Mouse (Mus musculus) thymus, postnatal 10 days (tissue): ENCODE results near the gene Ppp2r5a.
"Not testable (repeated sequence)": the region's sequence is repeated elsewhere in the genome, so short reads cannot be mapped to it uniquely, and the experiment has no call there.

Experiments
- DNase-seq, 2 experiments: peaks; one replicate each; pipeline ENCODE4 v3.0.0; 2021; ENCODE audit warnings: low spot score in 2 of 2

The Ppp2r5a gene

GRCm38 (mm10) chr1:191403074-191403473, at the start of gene Ppp2r5a:
Ppp2r5a (minus strand) TSS chr1:191403272.
- DNase-seq, result no peak

DNA sequence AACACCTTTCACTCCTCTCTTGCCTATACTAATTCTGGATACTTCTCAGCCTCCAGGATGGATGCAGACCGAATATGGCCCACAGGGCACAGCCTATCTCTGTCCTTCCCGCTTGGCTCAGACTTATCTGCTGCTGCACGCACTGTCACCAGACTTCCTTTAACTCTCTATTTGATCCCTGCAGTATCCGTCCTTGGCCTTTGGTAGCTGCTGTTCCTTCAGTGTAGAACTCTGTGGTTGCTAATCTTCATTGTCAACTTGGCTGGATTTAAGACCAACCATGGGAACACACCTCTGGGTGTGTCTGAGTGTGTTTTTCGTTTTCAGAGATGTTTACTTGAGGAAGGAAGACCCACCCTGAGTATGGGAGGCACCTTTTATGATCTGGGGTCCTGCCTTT, 47.5 kb upstream of the Ppp2r5a start:
- no peak for DNase-seq

GRCm38 (mm10) chr1:191449537-191449936, 46.5 kb upstream of the Ppp2r5a start:
- DNase-seq, result no peak

GRCm38 (mm10) chr1:191447391-191448016, 44.4 kb upstream of the Ppp2r5a start:
- DNase-seq, result no peak

- DNase-seq, result peak in 1 of 2 experiments; percentile 33
These were observed 43.2 kb upstream of the Ppp2r5a start for GRCm38 (mm10) chr1:191446307-191446706.

DNA sequence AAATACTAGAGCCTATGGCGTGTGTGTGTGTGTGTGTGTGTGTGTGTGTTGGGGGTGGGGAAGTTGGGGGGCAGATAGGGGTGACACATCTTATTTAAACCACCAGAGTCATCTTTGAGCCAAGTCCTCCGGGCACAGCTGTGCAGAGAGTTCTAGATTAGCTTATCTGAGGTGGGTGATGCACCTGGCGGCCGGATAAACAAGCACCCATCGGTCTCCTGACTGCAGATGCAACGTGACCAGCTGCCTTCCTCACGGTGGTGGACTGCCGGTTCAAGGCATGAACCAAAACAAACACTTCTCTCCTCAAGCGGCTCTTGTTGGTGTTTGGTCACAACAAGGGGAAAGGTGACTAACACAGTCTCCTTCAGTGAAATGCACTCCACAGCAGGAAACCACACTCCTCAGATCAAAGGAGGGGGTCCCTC, 42.8 kb upstream of the Ppp2r5a start:
- DNase-seq, result peak; percentile 61 to 75

GRCm38 (mm10) chr1:191445401-191445800, 42.3 kb upstream of the Ppp2r5a start:
- peak in 1 of 2 experiments; percentile 23 for DNase-seq

GRCm38 (mm10) chr1:191444467-191444866, 41.4 kb upstream of the Ppp2r5a start:
- DNase-seq, result no peak

- no peak for DNase-seq
These were observed 35.9 kb upstream of the Ppp2r5a start for GRCm38 (mm10) chr1:191439011-191439410.

GRCm38 (mm10) chr1:191438546-191438945, 35.5 kb upstream of the Ppp2r5a start:
- DNase-seq, result no peak

DNA sequence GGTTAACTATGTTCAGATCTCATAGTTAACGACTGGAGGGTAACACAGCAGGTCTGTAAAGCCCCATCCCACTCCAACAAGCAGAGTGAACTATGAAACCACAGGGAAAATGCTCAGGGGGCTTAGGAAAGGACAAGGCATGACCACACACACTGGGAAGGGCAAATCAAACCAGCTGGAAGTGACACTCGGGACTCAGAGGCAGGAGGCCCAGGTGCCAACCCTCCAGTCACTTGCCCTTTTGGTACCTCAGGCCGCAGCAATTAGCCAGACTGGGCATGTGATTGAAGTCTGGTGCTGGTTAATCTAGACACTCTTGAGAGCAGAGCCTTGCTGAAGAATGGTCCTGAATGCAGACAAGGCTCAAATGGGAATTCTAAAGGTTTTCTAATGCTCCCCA, 33.6 kb upstream of the Ppp2r5a start:
- no peak for DNase-seq

GRCm38 (mm10) chr1:191435359-191435758, 32.3 kb upstream of the Ppp2r5a start:
- DNase-seq, result no peak

- DNase-seq, result no peak
These were observed 29.5 kb upstream of the Ppp2r5a start for GRCm38 (mm10) chr1:191432531-191432930.

DNA sequence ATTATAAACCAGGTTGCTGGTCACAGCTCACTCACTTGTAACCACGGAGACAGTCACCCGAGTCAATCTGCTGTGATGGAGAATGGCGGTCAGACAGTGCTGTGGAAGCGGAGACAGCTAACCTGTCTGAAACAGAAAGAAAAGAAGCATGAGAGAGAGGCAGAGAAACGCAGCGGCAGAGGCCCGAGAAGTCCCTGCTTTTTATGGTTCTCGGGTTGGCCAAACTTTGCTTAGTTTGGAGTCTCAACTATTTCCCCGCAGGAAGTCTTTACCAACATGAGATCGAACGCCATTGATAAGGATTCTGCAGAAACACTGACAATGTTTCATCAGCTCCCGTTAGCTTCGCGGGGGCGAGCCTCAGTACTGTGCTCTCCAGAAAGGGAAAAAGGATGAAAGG, 29.0 kb upstream of the Ppp2r5a start:
- no peak for DNase-seq

- no peak for DNase-seq
These were observed 27.0 kb upstream of the Ppp2r5a start for GRCm38 (mm10) chr1:191430121-191430520.

- no peak for DNase-seq
These were observed 22.8 kb upstream of the Ppp2r5a start for GRCm38 (mm10) chr1:191425884-191426283.

GRCm38 (mm10) chr1:191423201-191423600, 20.1 kb upstream of the Ppp2r5a start:
- no peak for DNase-seq

- DNase-seq, result not testable (repeated sequence)
These were observed 19.6 kb upstream of the Ppp2r5a start for GRCm38 (mm10) chr1:191422714-191423113.

- peak in 1 of 2 experiments; percentile 17 for DNase-seq
These were observed 19.1 kb upstream of the Ppp2r5a start for GRCm38 (mm10) chr1:191422164-191422563.

GRCm38 (mm10) chr1:191421426-191421999, 18.4 kb upstream of the Ppp2r5a start:
- no peak for DNase-seq

- DNase-seq, result peak; percentile 63 to 73
These were observed 17.9 kb upstream of the Ppp2r5a start for GRCm38 (mm10) chr1:191420930-191421404.

DNA sequence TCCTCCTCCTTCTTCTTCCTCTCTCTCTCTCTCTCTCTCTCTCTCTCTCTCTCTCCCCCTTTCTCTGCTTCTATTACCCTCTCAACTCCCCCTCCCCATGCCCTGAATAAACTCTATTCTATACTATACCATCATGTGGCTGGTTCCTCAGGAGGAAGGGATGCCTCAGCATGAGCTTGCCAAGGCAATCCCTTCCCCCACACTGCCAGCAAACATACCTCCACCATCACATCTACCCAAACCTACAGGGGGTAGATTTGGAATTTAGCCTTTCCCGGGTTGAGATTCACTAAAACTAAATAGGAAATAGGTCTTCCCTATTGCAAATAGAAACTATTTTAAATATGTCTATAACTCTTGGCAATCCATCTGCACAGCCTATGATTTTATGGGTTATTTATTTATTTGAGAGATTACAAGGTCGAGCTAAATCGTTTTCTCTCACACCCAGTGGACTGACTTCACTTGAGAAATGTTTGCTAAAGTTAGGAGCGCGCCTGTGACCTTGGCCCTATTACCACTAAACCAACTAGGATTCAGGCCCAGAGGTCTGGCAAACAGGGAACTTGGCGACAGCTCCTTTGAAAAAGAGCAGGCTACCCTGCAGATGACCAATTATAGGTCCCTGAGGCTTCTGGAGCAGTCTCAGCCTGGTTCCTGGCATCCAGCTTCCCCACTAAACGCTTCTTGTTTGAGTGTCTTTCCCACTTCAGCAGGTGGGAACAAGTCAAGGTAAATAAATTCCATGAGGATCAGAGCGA, 17.1 kb upstream of the Ppp2r5a start:
- no peak for DNase-seq

DNA sequence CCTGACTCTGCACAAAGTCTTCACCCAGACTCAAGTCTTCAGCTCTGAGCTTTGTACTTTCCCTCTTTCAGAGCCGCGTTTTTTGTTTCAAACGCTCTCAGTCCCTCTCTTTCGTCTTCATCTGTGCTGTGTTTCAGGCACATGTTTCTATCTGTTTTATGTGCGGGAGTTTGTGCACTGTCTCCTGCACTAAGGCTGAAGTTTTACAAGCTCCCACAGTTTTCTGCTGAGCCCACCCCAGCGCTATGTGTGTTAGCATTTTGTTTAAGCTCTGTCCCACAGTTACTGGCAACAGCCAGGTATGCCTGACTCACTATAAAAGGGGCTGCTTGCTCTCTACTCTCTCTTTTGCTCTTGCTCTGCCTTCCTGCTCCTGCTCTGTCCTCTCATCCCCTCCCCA, 16.3 kb upstream of the Ppp2r5a start:
- no peak for DNase-seq
